Mouse (Mus musculus): ENCODE data around the gene Plcd4.

Gene Plcd4

GRCm38 (mm10) chr1:74594434-74594833, 51.7 kb downstream of the Plcd4 start:
- no peak for DNase-seq (ENCODE audit: low read depth, low spot score)

GRCm38 (mm10) chr1:74600501-74601266, 58.0 kb downstream of the Plcd4 start:
- DNase-seq (ENCODE audit: low read depth, low spot score), result no peak

GRCm38 (mm10) chr1:74601267-74601962, 58.7 kb downstream of the Plcd4 start, which contains the start of the genes Rnf25 and Stk36:
TSS of gene Rnf25 (minus strand) at chr1:74601397.
TSS of gene Stk36 (plus strand) at chr1:74601445.
- peak; percentile 88 for DNase-seq (ENCODE audit: low read depth, low spot score)
